Mouse (Mus musculus): Measurements from ENCODE around the gene Amz2. TPM values are rescaled to one million over a fixed set of nuclear protein-coding genes. Genes with fewer than 3 reads are reported as not detected.

Gene Amz2
- 47.1 and 48.7 TPM in 2 replicates for polyA plus RNA-seq (2016; fragmentation: Nextera tagmentation; extraction: Ambion mirVana)

- H3K9me3 ChIP-seq: 0 out of 2 replicates have a peak, but pooled peaks cover 4% of the 10 kb centered on the region
- WGBS: under 1% methylated on average over 65 of the region's 65 CpGs
Observed at GRCm38 (mm10) chr11:109425392-109426271, at the start of gene Amz2. Amz2 (plus strand) TSS chr11:109425946.

GRCm38 (mm10) chr11:109376484-109377143 is 49.1 kb upstream of the Amz2 start:
- Histone ChIP-seq H3K36me3 (peaks cover 9% of the 10 kb centered on the region; the same call in 1 of the 2 replicates), H3K4me3 (no peak overlapping the region), H3K4me1 (peaks cover 17% of the 10 kb centered on the region; the same call in 1 of the 2 replicates), H3K9ac (no peak overlapping the region), H3K27me3 (replicated peaks) (no peaks in the 10 kb centered on the region), H3K4me2 (replicated peaks) (no peak overlapping the region), H3K9me3 (no peaks in the 10 kb centered on the region), H3K27ac (no peak overlapping the region)
- 67% methylated on average over 7 of the region's 7 CpGs for WGBS
- no peak for ATAC-seq (ENCODE audit: low FRiP score, low read depth)

More at GRCm38 (mm10) chr11:109425392-109426271, at the start of gene Amz2:
- Histone ChIP-seq H3K27ac (peak within 1 kb of the TSS; percentile 77; the same call in 1 of the 2 replicates), H3K4me2 (replicated peaks) (peak within 1 kb of the TSS; percentile 58), H3K9ac (peak within 1 kb of the TSS; percentile 70), H3K36me3 (peaks cover 18% of the 10 kb centered on the region), H3K27me3 (replicated peaks) (no peaks in the 10 kb centered on the region), H3K4me1 (peaks cover 10% of the 10 kb centered on the region; the same call in 1 of the 2 replicates), H3K4me3 (peak within 1 kb of the TSS; percentile 59)
- ATAC-seq (ENCODE audit: low FRiP score, low read depth): peak; percentile 96

- 48% methylated on average over 10 of the region's 10 CpGs for WGBS
Observed at GRCm38 (mm10) chr11:109377477-109377876, 48.3 kb upstream of the Amz2 start.

GRCm38 (mm10) chr11:109378051-109378450 is 47.7 kb upstream of the Amz2 start:
- 78% methylated on average over 7 of the region's 7 CpGs for WGBS
- Histone ChIP-seq H3K4me2 (replicated peaks) (no peak overlapping the region), H3K4me1 (peaks cover 17% of the 10 kb centered on the region; the same call in 1 of the 2 replicates), H3K9ac (no peak overlapping the region), H3K27me3 (replicated peaks) (no peaks in the 10 kb centered on the region), H3K27ac (no peak overlapping the region), H3K4me3 (no peak overlapping the region), H3K36me3 (peaks cover 9% of the 10 kb centered on the region; the same call in 1 of the 2 replicates), H3K9me3 (no peaks in the 10 kb centered on the region)
- no peak for ATAC-seq (ENCODE audit: low FRiP score, low read depth)

More at GRCm38 (mm10) chr11:109377477-109377876, 48.3 kb upstream of the Amz2 start:
- Histone ChIP-seq H3K4me2 (replicated peaks) (no peak overlapping the region), H3K9ac (no peak overlapping the region), H3K36me3 (peaks cover 9% of the 10 kb centered on the region; the same call in 1 of the 2 replicates), H3K27ac (no peak overlapping the region), H3K4me1 (peaks cover 17% of the 10 kb centered on the region; the same call in 1 of the 2 replicates), H3K9me3 (no peaks in the 10 kb centered on the region), H3K4me3 (no peak overlapping the region), H3K27me3 (replicated peaks) (no peaks in the 10 kb centered on the region)
- no peak for ATAC-seq (ENCODE audit: low FRiP score, low read depth)

GRCm38 (mm10) chr11:109380662-109381061 is 45.1 kb upstream of the Amz2 start:
- Histone ChIP-seq H3K27ac (no peak overlapping the region), H3K4me3 (no peak overlapping the region), H3K4me1 (peaks cover 17% of the 10 kb centered on the region; the same call in 1 of the 2 replicates), H3K36me3 (no peaks in the 10 kb centered on the region), H3K9me3 (no peaks in the 10 kb centered on the region), H3K4me2 (replicated peaks) (no peak overlapping the region), H3K9ac (no peak overlapping the region), H3K27me3 (replicated peaks) (no peaks in the 10 kb centered on the region)
- WGBS: 88% methylated on average over 5 of the region's 5 CpGs
- ATAC-seq (ENCODE audit: low FRiP score, low read depth): no peak

GRCm38 (mm10) chr11:109385296-109385695 is 40.5 kb upstream of the Amz2 start:
- Histone ChIP-seq H3K27me3 (replicated peaks) (no peaks in the 10 kb centered on the region), H3K9ac (no peak overlapping the region), H3K27ac (no peak overlapping the region), H3K4me1 (no peaks in the 10 kb centered on the region), H3K4me2 (replicated peaks) (no peak overlapping the region), H3K9me3 (no peaks in the 10 kb centered on the region), H3K36me3 (0 out of 2 replicates have a peak, but pooled peaks cover 2% of the 10 kb centered on the region), H3K4me3 (no peak overlapping the region)
- 95% methylated on average over 8 of the region's 8 CpGs for WGBS
- no peak for ATAC-seq (ENCODE audit: low FRiP score, low read depth)

GRCm38 (mm10) chr11:109389046-109389445 is 36.7 kb upstream of the Amz2 start:
- H3K4me3 ChIP-seq: no peak overlapping the region
- no peak overlapping the region for H3K4me2 ChIP-seq (replicated peaks)
- peaks cover 7% of the 10 kb centered on the region; the same call in 1 of the 2 replicates for H3K36me3 ChIP-seq
- no peaks in the 10 kb centered on the region for H3K4me1 ChIP-seq
- WGBS: 87% methylated on average over 5 of the region's 5 CpGs
- H3K9me3 ChIP-seq: no peaks in the 10 kb centered on the region
- ATAC-seq (ENCODE audit: low FRiP score, low read depth): no peak
- H3K27ac ChIP-seq: no peak overlapping the region
- no peaks in the 10 kb centered on the region for H3K27me3 ChIP-seq (replicated peaks)
- H3K9ac ChIP-seq: no peak overlapping the region

GRCm38 (mm10) chr11:109391200-109391599 is 34.5 kb upstream of the Amz2 start:
- Histone ChIP-seq H3K4me2 (replicated peaks) (no peak overlapping the region), H3K4me3 (no peak overlapping the region), H3K27me3 (replicated peaks) (no peaks in the 10 kb centered on the region), H3K36me3 (peaks cover 16% of the 10 kb centered on the region; the same call in 1 of the 2 replicates), H3K4me1 (no peaks in the 10 kb centered on the region), H3K9me3 (no peaks in the 10 kb centered on the region), H3K27ac (no peak overlapping the region), H3K9ac (no peak overlapping the region)
- no peak for ATAC-seq (ENCODE audit: low FRiP score, low read depth)
- WGBS: 78% methylated on average over 7 of the region's 7 CpGs

- 59% methylated on average over 7 of the region's 7 CpGs for WGBS
- no peak for ATAC-seq (ENCODE audit: low FRiP score, low read depth)
- no peaks in the 10 kb centered on the region for H3K9me3 ChIP-seq
- H3K27ac ChIP-seq: no peak overlapping the region
- H3K27me3 ChIP-seq (replicated peaks): no peaks in the 10 kb centered on the region
- H3K36me3 ChIP-seq: peaks cover 20% of the 10 kb centered on the region; the same call in 1 of the 2 replicates
- H3K4me1 ChIP-seq: no peaks in the 10 kb centered on the region
- no peak overlapping the region for H3K4me3 ChIP-seq
- no peak overlapping the region for H3K4me2 ChIP-seq (replicated peaks)
- no peak overlapping the region for H3K9ac ChIP-seq
Observed at GRCm38 (mm10) chr11:109391760-109392159, 34.0 kb upstream of the Amz2 start.

- Histone ChIP-seq H3K36me3 (peaks cover 28% of the 10 kb centered on the region), H3K4me2 (replicated peaks) (no peak overlapping the region), H3K9me3 (no peaks in the 10 kb centered on the region), H3K4me1 (no peaks in the 10 kb centered on the region), H3K27ac (no peak overlapping the region), H3K27me3 (replicated peaks) (no peaks in the 10 kb centered on the region), H3K4me3 (no peak overlapping the region), H3K9ac (no peak overlapping the region)
- 93% methylated on average over 9 of the region's 9 CpGs for WGBS
- ATAC-seq (ENCODE audit: low FRiP score, low read depth): no peak
Observed at GRCm38 (mm10) chr11:109392601-109393000, 33.1 kb upstream of the Amz2 start.

GRCm38 (mm10) chr11:109394758-109395157 is 31.0 kb upstream of the Amz2 start:
- WGBS: 83% methylated on average over 9 of the region's 9 CpGs
- no peak for ATAC-seq (ENCODE audit: low FRiP score, low read depth)
- peaks cover 33% of the 10 kb centered on the region for H3K36me3 ChIP-seq

GRCm38 (mm10) chr11:109395291-109395690 is 30.5 kb upstream of the Amz2 start:
- no peak overlapping the region for H3K4me2 ChIP-seq (replicated peaks)
- no peak overlapping the region for H3K27ac ChIP-seq
- no peaks in the 10 kb centered on the region for H3K27me3 ChIP-seq (replicated peaks)
- WGBS: 90% methylated on average over 9 of the region's 9 CpGs
- no peaks in the 10 kb centered on the region for H3K9me3 ChIP-seq
- no peaks in the 10 kb centered on the region for H3K4me1 ChIP-seq
- H3K9ac ChIP-seq: no peak overlapping the region
- no peak for ATAC-seq (ENCODE audit: low FRiP score, low read depth)
- no peak overlapping the region for H3K4me3 ChIP-seq
- peaks cover 33% of the 10 kb centered on the region for H3K36me3 ChIP-seq

More at GRCm38 (mm10) chr11:109394758-109395157, 31.0 kb upstream of the Amz2 start:
- no peak overlapping the region for H3K27ac ChIP-seq
- no peak overlapping the region for H3K4me3 ChIP-seq
- H3K27me3 ChIP-seq (replicated peaks): no peaks in the 10 kb centered on the region
- no peak overlapping the region for H3K9ac ChIP-seq
- H3K4me1 ChIP-seq: no peaks in the 10 kb centered on the region
- no peak overlapping the region for H3K4me2 ChIP-seq (replicated peaks)
- no peaks in the 10 kb centered on the region for H3K9me3 ChIP-seq

Data from neural tube, embryonic 12.5 days (tissue).